Mouse (Mus musculus) hindbrain, embryonic 16.5 days (tissue): ENCODE measurements around the gene March8. TPM values are rescaled to one million over a fixed set of nuclear protein-coding genes. Genes with fewer than 3 reads are reported as not detected.
A peak's percentile ranks its signal among the peaks of the same experiment; 100 is the strongest.

Experiments used
- ATAC-seq: fragments of 200-750 bp; cut with Nextera tagmentation; 2 replicates; pipeline ENCODE4 v1.8.0; 2017; ENCODE audit warnings: moderate TSS enrichment, moderate library complexity
- H3K27ac ChIP-seq: fragments of 300-500 bp; sonication (generic); 2 replicates; pipeline ENCODE4 v1.5.1; 2014; ENCODE audit warnings: low read depth, mild to moderate bottlenecking, control low read depth, low read length, moderate library complexity
- H3K27me3 ChIP-seq: fragments of 300-500 bp; sonication (generic); replicated peaks from 2 replicates; pipeline ENCODE4 v1.6.1; 2014; ENCODE audit warnings: low read length; ENCODE audit not compliant: control insufficient read depth, insufficient read depth
- H3K36me3 ChIP-seq: fragments of 300-500 bp; sonication (generic); 2 replicates; pipeline ENCODE4 v1.6.1; 2014; ENCODE audit warnings: mild to moderate bottlenecking, low read length, moderate library complexity, mixed read lengths; ENCODE audit not compliant: control insufficient read depth, insufficient read depth
- H3K4me1 ChIP-seq: fragments of 300-500 bp; sonication (generic); 2 replicates; pipeline ENCODE4 v1.6.1; 2014; ENCODE audit warnings: low read depth, low read length; ENCODE audit not compliant: control insufficient read depth, insufficient read depth
- H3K4me2 ChIP-seq: fragments of 300-500 bp; sonication (generic); 2 replicates; pipeline ENCODE4 v1.6.1; 2014; ENCODE audit warnings: mild to moderate bottlenecking, low read length, control low read depth, moderate library complexity
- H3K4me3 ChIP-seq: fragments of 300-500 bp; sonication (generic); 2 replicates; pipeline ENCODE4 v1.5.1; 2014; ENCODE audit warnings: mild to moderate bottlenecking, low read length, control low read depth, moderate library complexity
- H3K9ac ChIP-seq: fragments of 300-500 bp; sonication (generic); 2 replicates; pipeline ENCODE4 v1.6.1; 2014; ENCODE audit warnings: low read depth, mild to moderate bottlenecking, control low read depth, low read length, moderate library complexity
- H3K9me3 ChIP-seq: fragments of 300-500 bp; sonication (generic); 2 replicates; pipeline ENCODE4 v1.6.1; 2014; ENCODE audit warnings: mild to moderate bottlenecking, low read length, moderate library complexity; ENCODE audit not compliant: control insufficient read depth
- WGBS: fragments of 180-500 bp; shearing (Covaris S2); extraction: QIAGEN DNeasy Blood & Tissue Kit; methylation state at CpG from one replicate; pipeline ENCODE4 v1.1.7; 2014; 5-methylcytosine and 5-hydroxymethylcytosine counted together
- polyA plus RNA-seq: library from polyadenylated mRNA; unstranded; fragments of >200 nt; fragmentation: Nextera tagmentation; extraction: Ambion mirVana; gene quantifications from 2 replicates; pipeline ENCODE4 v1.2.1, GENCODE M21; 2015

The March8 gene
- polyA plus RNA-seq, 1 experiment from 2014 or later: 58.0 TPM

DNA sequence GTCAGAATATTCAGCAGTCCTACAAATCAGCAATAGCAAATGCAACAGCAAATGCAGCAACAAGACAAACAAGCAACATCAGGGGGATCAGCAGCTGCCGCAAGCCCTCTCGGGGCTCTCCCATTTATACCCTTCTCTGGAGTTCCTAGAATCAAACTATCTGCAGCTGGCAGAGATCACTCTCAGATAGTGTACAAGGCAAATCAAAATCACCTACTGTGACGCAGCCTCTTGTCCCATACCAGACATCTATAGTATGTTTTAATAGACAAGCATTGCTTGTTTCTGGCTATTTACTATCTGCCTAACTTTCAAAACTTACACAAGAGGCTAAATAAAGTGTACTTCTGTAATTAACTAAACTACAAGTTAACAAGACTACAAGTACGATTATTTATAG is 24.2 kb downstream of the March8 start:
- H3K4me2 ChIP-seq: no peak overlapping the region
- H3K4me3 ChIP-seq: no peak overlapping the region
- H3K27me3 ChIP-seq: no peaks in the 10 kb centered on the region
- WGBS: 90% methylated on average over 4 of the region's 4 CpGs
- no peak overlapping the region for H3K27ac ChIP-seq
- H3K9me3 ChIP-seq: 0 out of 2 replicates have a peak, but pooled peaks cover 2% of the 10 kb centered on the region
- H3K4me1 ChIP-seq: no peaks in the 10 kb centered on the region
- ATAC-seq: no peak
- H3K9ac ChIP-seq: no peak overlapping the region
- H3K36me3 ChIP-seq: no peaks in the 10 kb centered on the region; the same call in 1 of the 2 replicates

DNA sequence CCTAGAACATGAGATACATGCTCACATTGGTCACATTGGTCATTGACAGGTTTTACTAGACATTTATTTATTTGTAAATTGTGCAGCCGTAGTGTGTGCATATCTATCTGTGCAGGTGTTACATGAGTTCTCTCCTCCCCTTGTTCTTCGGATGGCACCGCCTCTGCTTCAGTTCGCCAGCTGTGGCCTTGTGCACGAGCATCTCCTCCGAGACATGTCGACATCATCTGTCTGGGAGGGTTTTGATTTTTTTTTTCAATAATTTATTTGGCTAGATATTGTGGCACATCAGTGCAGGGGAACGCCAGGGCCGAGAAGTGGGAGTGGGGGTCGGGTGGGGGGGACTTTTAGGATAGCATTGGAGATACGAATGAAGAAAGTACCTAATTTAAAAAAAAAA is 30.1 kb downstream of the March8 start:
- Histone ChIP-seq H3K4me2 (no peak overlapping the region), H3K9me3 (0 out of 2 replicates have a peak, but pooled peaks cover 2% of the 10 kb centered on the region), H3K27me3 (no peaks in the 10 kb centered on the region), H3K9ac (no peak overlapping the region), H3K27ac (no peak overlapping the region), H3K4me3 (no peak overlapping the region), H3K4me1 (no peaks in the 10 kb centered on the region), H3K36me3 (no peaks in the 10 kb centered on the region; the same call in 1 of the 2 replicates)
- WGBS: 74% methylated on average over 11 of the region's 11 CpGs
- ATAC-seq: no peak

DNA sequence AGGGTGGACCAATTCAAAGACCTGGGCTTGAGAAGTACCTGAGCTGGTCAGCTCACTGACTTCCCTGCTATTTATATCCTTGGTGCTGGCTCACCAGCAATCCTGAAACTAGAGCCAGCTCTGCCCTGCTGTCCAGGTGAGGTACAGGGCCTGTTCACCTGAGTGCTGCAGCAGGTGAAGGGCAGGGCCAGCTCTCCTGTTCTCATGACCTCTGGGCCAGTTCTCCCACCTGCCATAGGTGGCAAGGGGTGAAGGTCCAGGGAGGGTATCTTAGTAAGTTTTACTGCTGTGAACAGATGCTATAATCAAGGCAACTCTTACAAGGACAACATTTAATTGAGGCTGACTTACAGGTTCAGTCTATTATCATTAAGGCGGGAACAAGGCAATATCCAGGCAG is 32.0 kb downstream of the March8 start:
- 100% methylated on average over 1 of the region's 1 CpGs for WGBS
- Histone ChIP-seq H3K27me3 (no peaks in the 10 kb centered on the region), H3K4me2 (no peak overlapping the region), H3K9ac (no peak overlapping the region), H3K4me1 (no peaks in the 10 kb centered on the region), H3K27ac (no peak overlapping the region), H3K36me3 (no peaks in the 10 kb centered on the region; the same call in 1 of the 2 replicates), H3K4me3 (no peak overlapping the region), H3K9me3 (0 out of 2 replicates have a peak, but pooled peaks cover under 1% of the 10 kb centered on the region)
- no peak for ATAC-seq

DNA sequence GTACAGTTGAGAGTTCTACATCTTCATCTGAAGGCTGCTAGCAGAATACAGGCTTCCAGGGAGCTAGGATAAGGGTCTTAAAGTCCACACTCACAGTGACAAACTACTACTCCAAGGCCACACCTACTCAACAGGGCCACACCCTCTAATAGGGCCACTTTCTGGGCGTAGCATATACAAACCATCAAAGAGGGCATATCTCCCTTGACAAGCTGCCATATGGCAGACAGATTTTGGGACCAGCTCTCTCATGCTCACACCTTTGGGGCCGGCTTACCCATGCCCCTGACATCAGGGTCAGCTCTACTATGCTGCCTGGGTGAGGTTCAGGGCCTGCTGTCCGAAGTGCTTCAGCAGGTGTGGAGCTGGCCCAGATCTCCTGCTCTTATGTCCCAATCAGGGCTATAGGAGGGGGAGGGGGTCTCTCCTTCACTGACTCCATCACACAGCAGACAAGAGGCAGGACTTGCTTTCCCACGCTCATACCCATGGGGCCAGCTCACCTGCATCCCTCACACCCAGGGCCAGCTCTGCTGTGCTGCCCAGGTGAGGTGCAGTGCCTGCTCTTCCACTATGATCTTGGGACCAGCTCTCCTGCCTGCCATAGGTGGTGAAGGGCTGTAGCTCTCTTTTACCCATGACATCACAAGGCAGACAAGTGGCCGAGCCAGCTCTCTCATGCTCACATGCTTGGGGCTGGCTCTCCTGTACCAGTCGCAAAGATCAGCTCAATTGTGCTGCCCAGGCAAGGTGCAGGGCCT is 32.6 kb downstream of the March8 start:
- H3K27me3 ChIP-seq: no peaks in the 10 kb centered on the region
- no peaks in the 10 kb centered on the region for H3K4me1 ChIP-seq
- no peak overlapping the region for H3K9ac ChIP-seq
- no peak overlapping the region for H3K4me2 ChIP-seq
- no peak overlapping the region for H3K4me3 ChIP-seq
- no peak overlapping the region for H3K27ac ChIP-seq
- no peaks in the 10 kb centered on the region for H3K9me3 ChIP-seq
- peak; percentile 30; the same call in 1 of the 2 replicates for ATAC-seq
- H3K36me3 ChIP-seq: no peaks in the 10 kb centered on the region; the same call in 1 of the 2 replicates
- 97% methylated on average over 6 of the region's 6 CpGs for WGBS

DNA sequence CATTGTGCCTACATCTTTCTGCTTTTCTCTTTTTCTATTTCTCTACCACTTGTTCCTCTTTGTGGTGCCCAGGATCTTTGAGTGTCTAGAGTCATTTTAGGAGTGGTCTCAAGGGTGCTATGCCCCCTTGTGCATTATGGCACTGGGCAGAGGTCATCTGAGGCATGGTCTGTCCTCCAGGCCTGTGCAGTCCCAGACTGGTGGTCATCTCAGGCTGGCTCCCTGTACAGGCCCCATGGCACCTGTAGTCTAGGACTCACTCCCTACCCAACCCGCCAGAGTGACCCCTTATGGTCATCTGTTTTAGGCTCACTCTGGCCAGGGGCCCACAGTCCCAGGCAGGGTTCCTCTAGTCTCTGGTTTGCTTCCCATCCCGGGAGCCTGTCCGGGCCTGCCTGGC is 33.7 kb downstream of the March8 start:
- no peak overlapping the region for H3K4me2 ChIP-seq
- WGBS: 93% methylated on average over 3 of the region's 3 CpGs
- H3K36me3 ChIP-seq: no peaks in the 10 kb centered on the region
- H3K9me3 ChIP-seq: no peaks in the 10 kb centered on the region
- H3K27me3 ChIP-seq: no peaks in the 10 kb centered on the region
- no peak overlapping the region for H3K27ac ChIP-seq
- no peak for ATAC-seq
- H3K4me3 ChIP-seq: no peak overlapping the region
- no peaks in the 10 kb centered on the region for H3K4me1 ChIP-seq
- no peak overlapping the region for H3K9ac ChIP-seq

DNA sequence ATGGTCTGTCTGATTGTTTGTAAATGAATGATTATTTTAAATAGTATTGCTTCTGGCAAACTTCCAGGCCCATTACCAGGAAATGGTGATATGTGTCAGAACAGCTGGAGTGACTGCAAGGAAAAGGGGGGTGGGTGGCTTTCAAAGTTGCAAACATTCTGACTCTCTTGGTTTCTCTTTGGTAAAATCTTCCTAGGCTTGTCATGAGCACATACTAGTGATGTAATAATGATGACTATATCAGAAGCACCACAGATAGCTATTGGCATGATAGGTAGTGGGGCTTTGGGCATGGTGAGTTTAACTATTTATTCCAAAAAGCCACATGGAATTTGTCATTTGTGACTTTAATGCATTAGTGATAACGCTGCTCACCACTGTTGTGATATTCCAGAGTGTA is 36.3 kb downstream of the March8 start:
- no peaks in the 10 kb centered on the region for H3K4me1 ChIP-seq
- no peak for ATAC-seq
- H3K4me2 ChIP-seq: no peak overlapping the region
- H3K4me3 ChIP-seq: no peak overlapping the region
- H3K9ac ChIP-seq: no peak overlapping the region
- no peak overlapping the region for H3K27ac ChIP-seq
- WGBS: 85% methylated on average over 1 of the region's 1 CpGs
- no peaks in the 10 kb centered on the region; the same call in 1 of the 2 replicates for H3K36me3 ChIP-seq
- H3K9me3 ChIP-seq: no peaks in the 10 kb centered on the region
- no peaks in the 10 kb centered on the region for H3K27me3 ChIP-seq

DNA sequence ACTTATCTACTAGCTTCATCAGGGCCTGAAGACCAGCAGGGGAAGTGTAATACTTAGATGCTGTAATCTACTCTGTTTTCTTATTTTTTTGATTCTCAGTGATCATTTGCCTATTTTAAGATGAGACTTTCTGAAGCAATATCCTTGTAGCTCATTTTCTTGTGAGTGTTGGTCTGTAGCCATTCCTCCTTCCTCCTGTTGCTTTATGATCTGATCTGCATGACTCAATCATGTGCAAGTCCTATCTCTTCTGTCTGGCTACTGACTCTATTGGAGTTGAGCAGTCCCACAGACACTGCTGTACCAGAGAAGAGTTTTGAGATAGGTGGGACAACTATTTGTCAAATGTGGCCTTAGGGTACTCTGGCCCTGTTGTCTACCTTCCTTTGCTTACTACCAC is 36.8 kb downstream of the March8 start:
- no peaks in the 10 kb centered on the region for H3K27me3 ChIP-seq

DNA sequence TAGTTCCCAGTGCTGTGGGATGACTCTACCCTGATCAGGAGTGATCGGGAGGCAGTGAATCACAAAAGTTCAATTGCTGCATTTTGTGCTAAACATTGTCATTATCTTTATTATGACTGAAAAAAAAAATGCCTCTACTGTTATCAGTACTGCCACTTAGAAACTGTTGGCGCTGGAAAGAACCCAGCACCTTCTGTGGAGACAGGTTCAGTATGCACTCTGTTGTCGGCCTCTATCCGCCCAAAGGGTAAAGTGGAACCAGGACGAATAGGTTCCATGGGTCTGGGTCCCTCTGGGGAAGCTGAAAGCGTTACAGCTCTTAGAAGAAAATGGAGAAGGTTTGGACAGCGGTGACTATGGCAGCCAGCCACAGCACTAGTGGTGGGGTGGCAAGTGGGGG is 41.1 kb downstream of the March8 start:
- no peak overlapping the region for H3K27ac ChIP-seq
- 89% methylated on average over 7 of the region's 7 CpGs for WGBS
- no peak overlapping the region for H3K4me3 ChIP-seq
- no peak overlapping the region for H3K9ac ChIP-seq
- no peak for ATAC-seq
- H3K4me2 ChIP-seq: no peak overlapping the region
- no peaks in the 10 kb centered on the region for H3K9me3 ChIP-seq
- H3K27me3 ChIP-seq: no peaks in the 10 kb centered on the region
- no peaks in the 10 kb centered on the region; the same call in 1 of the 2 replicates for H3K36me3 ChIP-seq
- H3K4me1 ChIP-seq: peaks cover 7% of the 10 kb centered on the region

More for the DNA sequence above, 36.8 kb downstream of the March8 start:
- H3K9me3 ChIP-seq: no peaks in the 10 kb centered on the region
- no peak overlapping the region for H3K9ac ChIP-seq
- H3K4me3 ChIP-seq: no peak overlapping the region
- no peaks in the 10 kb centered on the region for H3K4me1 ChIP-seq
- no peaks in the 10 kb centered on the region; the same call in 1 of the 2 replicates for H3K36me3 ChIP-seq
- no peak for ATAC-seq
- H3K27ac ChIP-seq: no peak overlapping the region
- no peak overlapping the region for H3K4me2 ChIP-seq

DNA sequence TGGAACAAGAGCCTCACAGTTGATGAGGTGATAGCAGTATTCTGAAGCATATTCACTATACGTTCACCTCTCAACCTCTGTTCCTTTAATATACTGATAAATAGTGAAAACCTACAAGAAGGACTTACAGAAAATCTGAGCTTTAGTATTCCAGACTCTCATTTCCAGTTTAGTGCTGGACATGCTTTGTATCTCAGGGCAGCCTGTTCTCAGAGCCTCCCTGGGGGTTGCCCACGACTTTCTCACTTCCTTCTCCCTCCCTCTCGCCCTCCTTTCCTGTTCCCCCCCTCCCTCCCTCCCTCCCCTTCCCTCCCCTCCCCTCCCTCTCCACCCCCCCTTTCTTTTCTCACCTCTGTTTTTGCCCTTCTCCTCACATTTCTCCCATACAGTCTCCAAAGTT is 42.3 kb downstream of the March8 start:
- Histone ChIP-seq H3K9ac (no peak overlapping the region), H3K4me2 (no peak overlapping the region), H3K4me3 (no peak overlapping the region), H3K36me3 (no peaks in the 10 kb centered on the region; the same call in 1 of the 2 replicates), H3K4me1 (peaks cover 8% of the 10 kb centered on the region), H3K9me3 (no peaks in the 10 kb centered on the region), H3K27me3 (no peaks in the 10 kb centered on the region), H3K27ac (no peak overlapping the region)
- WGBS: 58% methylated on average over 3 of the region's 3 CpGs
- ATAC-seq: no peak
